Mouse (Mus musculus) lung, postnatal 0 days (tissue): ENCODE data around the gene Pla2g15. TPM values are rescaled to one million over a fixed set of nuclear protein-coding genes. Genes with fewer than 3 reads are reported as not detected.

ENCODE experiments used
- ATAC-seq: fragments of 200-750 bp; cut with Nextera tagmentation; 2 replicates; pipeline ENCODE4 v1.8.0; 2017; ENCODE audit warnings: moderate library complexity
- DNase-seq: peaks from one replicate; pipeline ENCODE4 v3.0.0-alpha.2; 2016; ENCODE audit warnings: low spot score
- H3K27ac ChIP-seq: fragments of 300-500 bp; sonication (generic); 2 replicates; pipeline ENCODE4 v1.5.1; 2014; ENCODE audit warnings: antibody characterized with exemption, mild to moderate bottlenecking, low read length, mixed read lengths
- H3K27me3 ChIP-seq: fragments of 300-500 bp; sonication (generic); replicated peaks from 2 replicates; pipeline ENCODE4 v1.6.1; 2014; ENCODE audit warnings: low read length, mixed read lengths; ENCODE audit not compliant: insufficient read depth
- H3K36me3 ChIP-seq: fragments of 300-500 bp; sonication (generic); 2 replicates; pipeline ENCODE4 v1.6.1; 2014; ENCODE audit warnings: low read length, mixed read lengths; ENCODE audit not compliant: insufficient read depth
- H3K4me1 ChIP-seq: fragments of 300-500 bp; sonication (generic); 2 replicates; pipeline ENCODE4 v1.6.1; 2014; ENCODE audit warnings: antibody characterized with exemption, low read depth, low read length, mixed read lengths; ENCODE audit not compliant: insufficient read depth
- H3K4me2 ChIP-seq: fragments of 300-500 bp; sonication (generic); replicated peaks from 2 replicates; pipeline ENCODE4 v1.6.1; 2014; ENCODE audit warnings: low read depth, mild to moderate bottlenecking, low read length, moderate library complexity, mixed read lengths
- H3K4me3 ChIP-seq: fragments of 300-500 bp; sonication (generic); 2 replicates; pipeline ENCODE4 v1.5.1; 2014; ENCODE audit warnings: low read depth, low read length
- H3K9ac ChIP-seq: fragments of 300-500 bp; sonication (generic); replicated peaks from 2 replicates; pipeline ENCODE4 v1.6.1; 2014; ENCODE audit warnings: low read depth, mild to moderate bottlenecking
- H3K9me3 ChIP-seq: fragments of 300-500 bp; sonication (generic); 2 replicates; pipeline ENCODE4 v1.6.1; 2016; ENCODE audit warnings: low read length, mixed read lengths
- CTCF ChIP-seq: IDR thresholded peaks from 2 replicates; pipeline ENCODE4 v1.5.1; 2016; ENCODE audit warnings: antibody characterized with exemption, mild to moderate bottlenecking
- EP300 ChIP-seq: IDR thresholded peaks from 2 replicates; pipeline ENCODE4 v1.6.1; 2016; ENCODE audit warnings: antibody characterized with exemption, mild to moderate bottlenecking, control low read depth
- WGBS: fragments of 180-500 bp; shearing (Covaris S2); extraction: QIAGEN DNeasy Blood & Tissue Kit; methylation state at CpG from one replicate; pipeline ENCODE4 v1.1.7; 2014; 5-methylcytosine and 5-hydroxymethylcytosine counted together
- polyA plus RNA-seq: library from polyadenylated mRNA; unstranded; fragments of >200 nt; fragmentation: Nextera tagmentation; extraction: Ambion mirVana; gene quantifications from 2 replicates; pipeline ENCODE4 v1.2.1, GENCODE M21; 2015

The Pla2g15 gene
- polyA plus RNA-seq, 1 experiment from 2014 or later: 10.8 TPM

DNA sequence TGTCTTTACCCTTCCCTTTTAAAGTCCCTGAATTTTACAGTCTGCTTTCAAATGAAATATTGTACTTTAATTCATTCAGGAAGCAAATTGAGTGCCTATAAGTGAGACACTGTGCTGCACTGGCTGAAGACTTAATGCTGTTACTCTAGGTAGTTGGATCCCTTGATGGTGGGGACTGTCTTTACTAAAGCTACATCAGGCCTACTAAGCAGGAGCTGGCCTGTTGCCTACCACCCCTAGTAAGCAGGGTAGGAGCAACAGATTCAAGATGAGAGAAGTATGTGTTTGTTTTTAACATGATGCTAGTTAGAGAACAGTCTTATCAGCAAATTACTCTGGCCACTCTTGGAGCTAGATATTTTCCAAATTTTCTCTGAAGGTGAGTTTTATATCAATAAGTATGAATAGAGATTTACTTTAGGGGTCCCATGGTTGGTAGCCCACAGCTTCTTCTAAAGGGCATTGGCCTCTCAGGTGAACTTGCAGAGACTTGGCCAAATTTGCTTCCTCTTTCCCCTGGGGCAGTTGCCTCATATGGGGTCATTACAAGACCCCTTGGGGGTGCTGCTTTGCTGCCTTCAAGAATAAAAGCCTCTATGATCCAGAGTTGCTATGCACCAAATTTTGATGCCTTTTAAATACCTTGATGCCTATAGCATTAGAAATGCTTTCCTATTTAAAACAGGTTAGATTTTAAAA lies 20.8 kb upstream of the Pla2g15 start:
- Histone ChIP-seq H3K27ac (no peak overlapping the region), H3K4me2 (no peak overlapping the region), H3K27me3 (no peaks in the 10 kb centered on the region), H3K4me3 (no peak overlapping the region), H3K36me3 (peaks cover 18% of the 10 kb centered on the region), H3K9ac (no peak overlapping the region), H3K4me1 (no peaks in the 10 kb centered on the region), H3K9me3 (no peaks in the 10 kb centered on the region)
- no peak for DNase-seq
- TF ChIP-seq EP300 (no peak), CTCF (no peak)
- no peak for ATAC-seq

DNA sequence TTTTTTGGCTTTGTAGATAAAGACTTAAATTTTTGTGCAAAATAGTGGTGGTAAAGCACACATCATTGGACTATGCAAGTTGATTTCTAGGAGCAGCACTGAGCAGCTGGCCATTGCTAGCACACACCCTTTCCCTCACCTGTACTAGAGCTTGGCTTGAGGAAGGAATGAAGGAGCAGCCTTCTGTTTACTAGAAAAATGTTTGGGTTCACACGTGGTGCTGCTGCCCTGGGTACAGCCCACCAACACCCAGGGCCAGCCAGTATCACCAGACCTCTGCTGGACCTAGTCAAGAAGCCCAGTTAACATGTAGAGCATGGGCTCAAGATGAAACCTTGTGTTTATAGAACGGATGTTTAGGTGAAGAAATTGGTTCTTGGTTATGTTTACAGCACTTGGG lies 20.2 kb upstream of the Pla2g15 start:
- H3K4me1 ChIP-seq: no peaks in the 10 kb centered on the region
- ATAC-seq (no peak), DNase-seq (no peak)
- no peaks in the 10 kb centered on the region for H3K9me3 ChIP-seq
- H3K36me3 ChIP-seq: peaks cover 18% of the 10 kb centered on the region
- no peak overlapping the region for H3K27ac ChIP-seq
- no peaks in the 10 kb centered on the region; the same call in 1 of the 2 replicates for H3K27me3 ChIP-seq
- no peak overlapping the region for H3K9ac ChIP-seq
- WGBS: 70% methylated on average over 2 of the region's 2 CpGs
- H3K4me2 ChIP-seq: no peak overlapping the region
- TF ChIP-seq EP300 (no peak), CTCF (no peak)
- H3K4me3 ChIP-seq: no peak overlapping the region

DNA sequence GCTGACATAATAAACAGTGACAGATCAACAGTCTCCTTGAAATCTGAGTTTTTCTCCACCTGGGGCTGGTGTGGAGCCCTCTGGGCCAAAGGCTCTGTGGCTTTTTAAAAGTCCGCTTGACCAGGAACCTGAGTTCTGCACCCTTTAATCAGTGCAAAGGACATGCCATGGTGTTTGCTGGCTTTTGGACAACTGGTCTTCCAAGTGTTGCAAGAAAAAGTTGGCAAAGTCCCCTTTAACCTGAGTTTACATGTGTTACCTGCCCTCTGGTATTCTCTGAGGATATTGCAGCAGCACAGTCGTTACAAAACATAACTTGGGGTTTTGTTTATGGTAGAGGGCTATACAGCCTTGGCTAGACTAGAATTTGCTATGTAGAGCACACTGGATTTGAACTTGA lies 19.7 kb upstream of the Pla2g15 start:
- no peak overlapping the region for H3K4me3 ChIP-seq
- no peak for TF ChIP-seq EP300
- no peak for TF ChIP-seq CTCF
- H3K27me3 ChIP-seq: peaks cover under 1% of the 10 kb centered on the region; the same call in 1 of the 2 replicates
- H3K4me2 ChIP-seq: no peak overlapping the region
- H3K27ac ChIP-seq: no peak overlapping the region
- no peaks in the 10 kb centered on the region for H3K4me1 ChIP-seq
- ATAC-seq: no peak
- H3K9me3 ChIP-seq: no peaks in the 10 kb centered on the region
- DNase-seq: no peak
- 70% methylated on average over 2 of the region's 2 CpGs for WGBS
- H3K9ac ChIP-seq: no peak overlapping the region
- H3K36me3 ChIP-seq: peaks cover 18% of the 10 kb centered on the region

DNA sequence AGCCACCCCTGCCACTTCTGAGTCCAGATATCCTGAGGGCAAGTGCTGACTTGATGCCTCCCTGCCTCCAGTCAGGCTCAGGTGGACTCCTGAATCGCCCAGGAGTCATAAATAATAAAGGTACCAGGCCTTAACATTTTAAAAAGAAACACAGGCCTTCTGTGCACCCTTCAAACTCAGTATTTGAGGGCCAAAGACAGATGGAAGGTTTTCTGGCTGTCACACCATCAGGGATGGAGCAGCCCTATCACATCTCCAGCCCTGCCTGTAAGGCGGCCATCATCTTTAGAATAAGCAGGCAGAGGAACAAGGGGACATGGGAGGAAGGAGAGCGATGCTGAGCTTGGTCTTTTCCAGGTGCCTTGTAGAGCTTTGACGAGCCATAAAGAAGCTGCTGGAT lies 19.2 kb upstream of the Pla2g15 start:
- H3K4me1 ChIP-seq: no peaks in the 10 kb centered on the region
- DNase-seq (no peak), ATAC-seq (no peak)
- TF ChIP-seq EP300 (no peak), CTCF (no peak)
- H3K27ac ChIP-seq: no peak overlapping the region
- peaks cover 18% of the 10 kb centered on the region for H3K36me3 ChIP-seq
- no peak overlapping the region for H3K4me2 ChIP-seq
- H3K4me3 ChIP-seq: no peak overlapping the region
- H3K27me3 ChIP-seq: peaks cover 6% of the 10 kb centered on the region
- 89% methylated on average over 4 of the region's 4 CpGs for WGBS
- no peak overlapping the region for H3K9ac ChIP-seq
- H3K9me3 ChIP-seq: no peaks in the 10 kb centered on the region

DNA sequence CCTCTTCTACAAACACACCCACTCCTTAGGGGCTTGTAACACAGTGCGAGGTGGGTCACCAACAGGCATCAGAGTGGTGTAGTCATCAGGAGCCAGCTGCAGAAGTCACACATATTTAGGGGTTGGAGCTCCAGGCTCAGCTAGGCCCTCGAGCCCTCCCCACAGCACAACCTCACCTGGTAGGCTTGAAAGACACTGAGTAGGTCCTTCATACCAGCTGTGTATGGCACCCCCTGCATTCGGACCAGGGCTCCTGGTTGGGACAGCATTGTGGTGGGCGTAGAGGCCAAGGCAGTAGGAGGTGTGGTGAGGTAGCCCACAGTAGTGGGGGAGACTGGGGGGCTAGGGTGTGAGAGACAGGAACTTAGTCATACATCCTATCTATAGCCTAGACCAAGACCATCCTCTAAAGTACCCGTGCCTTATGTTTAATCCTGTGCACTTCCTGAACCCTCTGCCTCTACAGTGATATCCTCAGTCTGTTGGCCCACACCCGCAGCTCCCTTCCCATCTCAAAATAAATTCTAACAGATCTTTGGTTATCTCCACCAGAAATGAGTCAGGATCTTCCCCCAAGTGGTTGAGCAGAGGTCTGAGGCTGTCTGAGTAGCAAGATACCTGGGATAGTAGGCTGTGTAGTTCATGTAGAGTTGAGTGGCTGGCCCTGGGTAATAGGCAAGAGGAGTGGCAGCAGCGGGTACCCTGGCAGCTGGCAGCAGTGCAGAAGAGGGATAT lies 18.5 kb upstream of the Pla2g15 start:
- TF ChIP-seq EP300 (no peak), CTCF (no peak)
- Histone ChIP-seq H3K9me3 (no peaks in the 10 kb centered on the region), H3K36me3 (peaks cover 18% of the 10 kb centered on the region), H3K27me3 (peaks cover 8% of the 10 kb centered on the region), H3K4me2 (no peak overlapping the region), H3K4me1 (no peaks in the 10 kb centered on the region), H3K27ac (no peak overlapping the region), H3K4me3 (no peak overlapping the region), H3K9ac (no peak overlapping the region)
- DNase-seq (no peak), ATAC-seq (no peak)
- 81% methylated on average over 7 of the region's 7 CpGs for WGBS

DNA sequence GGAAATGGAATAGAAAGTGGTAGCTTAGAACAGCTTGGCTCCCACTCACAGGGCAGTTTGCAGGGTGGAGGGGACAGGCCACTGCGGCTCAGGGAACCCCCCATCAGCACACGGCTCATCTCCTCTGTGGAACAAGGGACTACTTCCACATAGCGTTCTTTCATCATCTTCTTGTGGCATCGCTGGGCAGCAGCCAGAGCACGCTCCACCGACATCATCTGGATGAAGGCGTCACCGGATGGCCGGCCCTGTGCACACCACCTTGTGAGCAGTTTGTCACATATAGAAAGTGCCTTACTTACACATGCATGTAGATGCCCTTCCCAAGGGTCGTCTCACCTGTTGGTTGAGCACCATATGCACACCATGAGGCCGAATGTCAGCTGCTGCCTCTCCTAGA lies 17.8 kb upstream of the Pla2g15 start:
- no peak overlapping the region for H3K4me3 ChIP-seq
- H3K9ac ChIP-seq: no peak overlapping the region
- H3K9me3 ChIP-seq: no peaks in the 10 kb centered on the region
- no peak for DNase-seq
- no peak for ATAC-seq
- no peak for TF ChIP-seq EP300
- no peak for TF ChIP-seq CTCF
- H3K4me2 ChIP-seq: no peak overlapping the region
- peaks cover 3% of the 10 kb centered on the region; the same call in 1 of the 2 replicates for H3K4me1 ChIP-seq
- peaks cover 8% of the 10 kb centered on the region for H3K27me3 ChIP-seq
- 91% methylated on average over 11 of the region's 11 CpGs for WGBS
- H3K27ac ChIP-seq: no peak overlapping the region
- peaks cover 18% of the 10 kb centered on the region for H3K36me3 ChIP-seq
